Mouse (Mus musculus) MEL (cell line): Measurements from ENCODE around the gene Mmp27. TPM values are rescaled to one million over a fixed set of nuclear protein-coding genes. Genes with fewer than 3 reads are reported as not detected.

Source experiments
- DNase-seq: peaks from one replicate; pipeline ENCODE4 v3.0.0; 2011; ENCODE audit warnings: low read depth, low spot score
- H3K27ac ChIP-seq: 2 replicates; pipeline ENCODE4 v1.5.1; 2012; ENCODE audit warnings: low read depth, mild to moderate bottlenecking, control low read depth, low read length, moderate library complexity; ENCODE audit not compliant: control insufficient read depth
- H3K27me3 ChIP-seq, 2 experiments: fragments of 150-350 bp in 1 of 2; sonication (generic) in 1 of 2; 2 replicates each; pipeline ENCODE4 v1.6.1; 2012; ENCODE audit warnings: low read length in 2 of 2, mild to moderate bottlenecking in 2 of 2, improper control_type of control experiment in 1 of 2, moderate library complexity in 1 of 2; ENCODE audit not compliant: insufficient read depth in 2 of 2, control insufficient read depth in 1 of 2
- H3K36me3 ChIP-seq, 2 experiments: 2 replicates each; pipeline ENCODE4 v1.6.1; 2012 to 2014; ENCODE audit warnings: low read length in 2 of 2, improper control_type of control experiment in 1 of 2, inconsistent platforms in 1 of 2, mild to moderate bottlenecking in 1 of 2; ENCODE audit not compliant: insufficient read depth in 2 of 2, control insufficient read depth in 1 of 2
- H3K4me1 ChIP-seq, 2 experiments: fragments of 150-350 bp in 1 of 2; sonication (generic) in 1 of 2; 2 replicates each; pipeline ENCODE4 v1.6.1; 2012; ENCODE audit warnings: low read length in 2 of 2, improper control_type of control experiment in 1 of 2, mild to moderate bottlenecking in 1 of 2; ENCODE audit not compliant: insufficient read depth in 2 of 2, control insufficient read depth in 1 of 2
- H3K4me3 ChIP-seq, 2 experiments: fragments of 150-350 bp in 1 of 2; sonication (generic) in 1 of 2; 2 replicates each; pipeline ENCODE4 v1.5.1; 2012; ENCODE audit warnings: low read depth in 2 of 2, low read length in 2 of 2, mild to moderate bottlenecking in 2 of 2, moderate library complexity in 2 of 2, control low read depth in 1 of 2, improper control_type of control experiment in 1 of 2; ENCODE audit not compliant: control insufficient read depth in 1 of 2, insufficient read depth in 1 of 2
- H3K79me2 ChIP-seq: 2 replicates; pipeline ENCODE4 v1.6.1; 2012; ENCODE audit warnings: mild to moderate bottlenecking, low read length, moderate library complexity; ENCODE audit not compliant: control insufficient read depth, poor library complexity, insufficient read depth
- H3K9ac ChIP-seq: 2 replicates; pipeline ENCODE4 v1.6.1; 2012; ENCODE audit warnings: low read depth, mild to moderate bottlenecking, control low read depth, low read length, moderate library complexity; ENCODE audit not compliant: control insufficient read depth, poor library complexity, severe bottlenecking
- H3K9me3 ChIP-seq: fragments of 150-350 bp; sonication (generic); replicated peaks from 2 replicates; pipeline ENCODE4 v1.6.1; 2012; ENCODE audit warnings: mild to moderate bottlenecking, low read length, improper control_type of control experiment, moderate library complexity; ENCODE audit not compliant: insufficient read depth
- CTCF ChIP-seq, 3 experiments: IDR thresholded peaks in 2 of 3; conservative IDR thresholded peaks in 1 of 3; 2 replicates each; pipeline ENCODE4 v1.5.1; 2011 to 2012; ENCODE audit warnings: low read length in 3 of 3, low read depth in 2 of 3, mild to moderate bottlenecking in 2 of 3, improper control_type of control experiment in 1 of 3, inconsistent platforms in 1 of 3, mixed read lengths in 1 of 3, moderate library complexity in 1 of 3; ENCODE audit not compliant: control insufficient read depth in 1 of 3, insufficient read depth in 1 of 3, poor library complexity in 1 of 3, severe bottlenecking in 1 of 3
- E2F4 ChIP-seq: IDR thresholded peaks from 2 replicates; pipeline ENCODE4 v1.6.1; 2011; ENCODE audit warnings: low read depth, low read length, improper control_type of control experiment, borderline replicate concordance
- ELF1 ChIP-seq: IDR thresholded peaks from 2 replicates; pipeline ENCODE4 v1.6.1; 2014; ENCODE audit warnings: low read depth, mild to moderate bottlenecking, inconsistent platforms, low read length, improper control_type of control experiment, moderate library complexity
- ETS1 ChIP-seq: IDR thresholded peaks from 2 replicates; pipeline ENCODE4 v1.6.1; 2012; ENCODE audit warnings: low read depth, mild to moderate bottlenecking, inconsistent platforms, low read length, improper control_type of control experiment, moderate library complexity
- JUND ChIP-seq: IDR thresholded peaks from 2 replicates; pipeline ENCODE4 v1.6.1; 2011; ENCODE audit warnings: low read depth, mild to moderate bottlenecking, improper control_type of control experiment, low read length
- MXI1 ChIP-seq: IDR thresholded peaks from 2 replicates; pipeline ENCODE4 v1.6.1; 2011; ENCODE audit warnings: mild to moderate bottlenecking, low read depth, low read length, improper control_type of control experiment
- NRF1 ChIP-seq: IDR thresholded peaks from 2 replicates; pipeline ENCODE4 v1.6.1; 2014; ENCODE audit warnings: low read depth, mild to moderate bottlenecking, inconsistent platforms, low read length, improper control_type of control experiment, moderate library complexity; ENCODE audit not compliant: poor library complexity, insufficient read depth, severe bottlenecking
- RAD21 ChIP-seq: IDR thresholded peaks from 2 replicates; pipeline ENCODE4 v1.6.1; 2011; ENCODE audit warnings: mild to moderate bottlenecking, low read depth, low read length, improper control_type of control experiment
- RCOR1 ChIP-seq: IDR thresholded peaks from 2 replicates; pipeline ENCODE4 v1.6.1; 2012; ENCODE audit warnings: low read depth, mild to moderate bottlenecking, inconsistent platforms, low read length, improper control_type of control experiment
- SMC3 ChIP-seq: IDR thresholded peaks from 2 replicates; pipeline ENCODE4 v1.6.1; 2011; ENCODE audit warnings: low read depth, low read length, improper control_type of control experiment
- USF2 ChIP-seq, 2 experiments: IDR thresholded peaks; 2 replicates each; pipeline ENCODE4 v1.6.1; 2011 to 2012; ENCODE audit warnings: improper control_type of control experiment in 2 of 2, low read length in 2 of 2, borderline replicate concordance in 1 of 2, inconsistent platforms in 1 of 2, low read depth in 1 of 2, mild to moderate bottlenecking in 1 of 2; ENCODE audit not compliant: insufficient read depth in 1 of 2
- ZC3H11A ChIP-seq: IDR thresholded peaks from 2 replicates; pipeline ENCODE4 v1.6.1; 2012; ENCODE audit warnings: low read depth, mild to moderate bottlenecking, inconsistent platforms, low read length, improper control_type of control experiment
- ZNF384 ChIP-seq: IDR thresholded peaks from 2 replicates; pipeline ENCODE4 v1.6.1; 2012; ENCODE audit warnings: low read depth, mild to moderate bottlenecking, inconsistent platforms, low read length, improper control_type of control experiment
- polyA plus RNA-seq, 2 experiments: library from polyadenylated mRNA; stranded (reverse) in 1 of 2; unstranded in 1 of 2; fragments of >175 nt in 1 of 2; fragments of >200 nt in 1 of 2; gene quantifications; 2 replicates each; pipeline versions ENCODE4 v1.2.1 to v1.2.4; 2012; ENCODE audit warnings: low replicate concordance in 2 of 2, low read depth in 1 of 2; ENCODE audit not compliant: insufficient read length in 2 of 2, insufficient read depth in 1 of 2, missing spikeins in 1 of 2
- total RNA-seq: library from RNA; depleted of rRNA; stranded (reverse); fragments of 300-350 nt; gene quantifications from 2 replicates; pipeline ENCODE4 v1.2.3, GENCODE M21; 2012

Gene Mmp27
- total and polyA plus RNA-seq, 3 experiments: 0.27 TPM; not detected in 2

DNA sequence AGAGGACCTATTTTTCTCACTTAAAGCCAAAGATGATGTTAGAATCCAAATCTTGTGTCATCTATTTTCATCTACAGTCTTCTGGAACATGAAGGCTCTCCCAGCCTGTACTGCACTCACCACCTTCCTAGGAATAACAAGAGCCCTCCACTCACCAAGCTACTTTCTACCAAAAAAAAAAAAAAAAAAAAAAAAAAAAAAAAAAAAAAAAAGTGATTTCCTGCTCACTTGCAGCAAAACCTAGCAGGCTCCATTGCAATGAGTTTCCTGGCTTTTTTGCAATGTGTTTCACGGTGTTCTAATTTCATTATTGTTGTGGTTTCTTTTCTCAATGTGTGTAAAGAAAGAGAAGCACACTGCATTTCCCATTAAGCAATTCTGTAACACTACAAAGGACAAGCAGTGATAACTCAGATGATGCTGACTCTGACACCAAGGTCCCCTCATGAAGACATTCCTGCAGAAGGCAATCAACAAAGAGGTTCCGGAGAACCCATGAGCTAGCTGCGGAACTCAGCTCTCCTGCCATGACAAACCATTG, 22.1 kb downstream of the Mmp27 start:
- Histone ChIP-seq H3K79me2 (no peaks in the 10 kb centered on the region), H3K9ac (no peak overlapping the region), H3K36me3 (peaks cover 0 to 2% of the 10 kb centered on the region in 2 experiments; a peak in 2 of 4 replicates), H3K9me3 (no peaks in the 10 kb centered on the region; the same call in 1 of the 2 replicates), H3K27me3 (peaks cover 3 to 19% of the 10 kb centered on the region in 2 experiments), H3K4me1 (no peaks in the 10 kb centered on the region), H3K27ac (no peak overlapping the region), H3K4me3 (no peak overlapping the region)
- TF ChIP-seq NRF1: no peak
- TF ChIP-seq ZNF384: peak; percentile 79
- DNase-seq: no peak

DNA sequence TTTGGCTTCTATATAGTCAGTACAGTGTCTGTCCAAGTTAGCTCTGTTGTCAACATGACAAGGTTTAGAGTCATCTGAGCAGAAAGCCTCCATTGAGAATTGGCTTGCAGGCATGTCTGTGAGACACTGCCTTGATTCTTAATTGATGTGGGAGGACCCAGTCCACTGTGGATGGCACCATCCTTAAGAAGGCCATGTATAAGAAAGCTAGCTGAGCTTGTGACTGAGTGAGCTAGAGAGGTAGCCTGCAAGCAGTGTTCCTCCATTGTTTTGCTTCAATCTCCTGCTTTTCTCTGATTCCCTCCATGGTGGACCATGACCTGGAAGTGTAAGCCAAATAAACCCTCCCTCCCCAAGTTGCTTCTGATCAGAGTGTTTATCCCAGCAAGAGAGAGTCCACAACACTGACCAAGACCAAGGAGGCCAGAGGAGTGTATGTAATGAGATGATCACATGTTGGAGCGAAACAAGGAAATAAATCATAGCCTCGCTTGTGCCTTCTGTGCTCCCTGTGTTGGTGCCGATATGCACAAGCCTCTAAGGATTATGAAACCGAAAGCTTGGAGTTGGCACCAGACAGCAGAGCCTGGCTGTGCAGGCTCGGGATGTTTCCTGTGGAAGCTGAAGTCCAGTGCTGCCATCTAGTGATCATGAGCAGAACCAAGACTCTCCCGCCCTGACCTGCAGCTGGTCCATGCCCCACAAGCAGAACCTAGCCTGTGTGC, 23.8 kb downstream of the Mmp27 start:
- H3K9ac ChIP-seq: peak overlapping the region; percentile 38
- H3K36me3 ChIP-seq: peaks cover 0 to 2% of the 10 kb centered on the region in 2 experiments; a peak in 2 of 4 replicates
- TF ChIP-seq JUND (0 out of 2 replicates have a peak, but pooled peaks have one; percentile 35), ZC3H11A (peak; percentile 98), ETS1 (peak; percentile 39; the same call in 1 of the 2 replicates), E2F4 (peak; percentile 64; the same call in 1 of the 2 replicates), ELF1 (no peak), RCOR1 (0 out of 2 replicates have a peak, but pooled peaks have one; percentile 46), USF2 (IDR thresholded peaks at IDR 0.05; ENCODE audit: borderline replicate concordance in 1 of 2, insufficient read depth in 1 of 2, low read depth in 1 of 2, low read length in 2 of 2) (no peak), RAD21 (peak; percentile 99), SMC3 (peak; percentile 99), MXI1 (no peak), CTCF (IDR thresholded peaks at IDR 0.05 in 2 of 3, conservative IDR thresholded peaks at IDR 0.05 in 1 of 3; ENCODE audit: control insufficient read depth in 1 of 3, insufficient read depth in 1 of 3, low read depth in 2 of 3, low read length in 3 of 3, poor library complexity in 1 of 3, severe bottlenecking in 1 of 3) (peak; percentile 96 to 99 (median 98))
- H3K9me3 ChIP-seq: no peaks in the 10 kb centered on the region
- H3K4me3 ChIP-seq: peak overlapping the region; percentile 68 to 92
- DNase-seq: peak; percentile 93
- H3K4me1 ChIP-seq: no peaks in the 10 kb centered on the region
- H3K27ac ChIP-seq: no peak overlapping the region
- no peaks in the 10 kb centered on the region for H3K79me2 ChIP-seq
- H3K27me3 ChIP-seq: peaks cover 3 to 19% of the 10 kb centered on the region in 2 experiments
